Mouse (Mus musculus) CH12.LX (cell line): ENCODE data around the gene Gm44790. TPM values are rescaled to one million over a fixed set of nuclear protein-coding genes. Genes with fewer than 3 reads are reported as not detected.

Experiments used
- DNase-seq: peaks from one replicate; pipeline ENCODE4 v3.0.0-alpha.2; 2013; ENCODE audit errors: extremely low read depth
- H3K27ac ChIP-seq: 2 replicates; pipeline ENCODE4 v1.5.1; 2012; ENCODE audit warnings: low read depth, mild to moderate bottlenecking, control low read depth, moderate library complexity; ENCODE audit not compliant: insufficient read depth
- H3K27me3 ChIP-seq: replicated peaks from 2 replicates; pipeline ENCODE3; 2012; ENCODE audit warnings: inconsistent platforms
- H3K36me3 ChIP-seq, 2 experiments: replicated peaks in 1 of 2; 2 replicates each; pipeline versions ENCODE3 to v1.6.1; 2012; ENCODE audit warnings: inconsistent platforms in 1 of 2, low read length in 1 of 2, mild to moderate bottlenecking in 1 of 2, mixed read lengths in 1 of 2, moderate library complexity in 1 of 2; ENCODE audit not compliant: control insufficient read depth in 1 of 2, insufficient read depth in 1 of 2
- H3K4me1 ChIP-seq, 2 experiments: 2 replicates each; pipeline ENCODE4 v1.6.1; 2012; ENCODE audit warnings: inconsistent platforms in 1 of 2, moderate library complexity in 1 of 2; ENCODE audit not compliant: insufficient read depth in 2 of 2, control insufficient read depth in 1 of 2
- H3K4me2 ChIP-seq: 2 replicates; pipeline ENCODE4 v1.6.1; 2012; ENCODE audit warnings: low read depth, mild to moderate bottlenecking, control low read depth; ENCODE audit not compliant: poor library complexity, insufficient read depth, severe bottlenecking
- H3K4me3 ChIP-seq, 3 experiments: fragments of 150-350 bp in 1 of 3; sonication (generic) in 1 of 3; replicated peaks in 1 of 3; 2 replicates each; pipeline versions ENCODE3 to v1.5.1; 2011 to 2012; ENCODE audit warnings: low read depth in 2 of 3, low read length in 2 of 3, mild to moderate bottlenecking in 2 of 3, moderate library complexity in 2 of 3, control low read depth in 1 of 3, improper control_type of control experiment in 1 of 3, inconsistent platforms in 1 of 3, mixed read lengths in 1 of 3; ENCODE audit not compliant: poor library complexity in 1 of 3
- H3K79me2 ChIP-seq: replicated peaks from 2 replicates; pipeline ENCODE4 v1.6.1; 2012; ENCODE audit warnings: mild to moderate bottlenecking, moderate library complexity; ENCODE audit not compliant: control insufficient read depth, poor library complexity, insufficient read depth, severe bottlenecking; ENCODE audit errors: extremely low read depth
- H3K9ac ChIP-seq: 2 replicates; pipeline ENCODE4 v1.6.1; 2012; ENCODE audit warnings: low read depth, mild to moderate bottlenecking, control low read depth, moderate library complexity; ENCODE audit not compliant: insufficient read depth
- H3K9me3 ChIP-seq: replicated peaks from 2 replicates; pipeline ENCODE3; 2012; ENCODE audit warnings: low read length, inconsistent platforms, mixed read lengths
- CHD1 ChIP-seq: IDR thresholded peaks from 2 replicates; pipeline ENCODE4 v1.6.1; 2012; ENCODE audit warnings: low read depth, low read length, improper control_type of control experiment, inconsistent platforms
- CHD2 ChIP-seq: IDR thresholded peaks from 2 replicates; pipeline ENCODE4 v1.6.1; 2011; ENCODE audit warnings: low read length, improper control_type of control experiment
- CTCF ChIP-seq, 2 experiments: IDR thresholded peaks in 1 of 2; conservative IDR thresholded peaks in 1 of 2; 2 replicates each; pipeline ENCODE4 v1.5.1; 2011 to 2012; ENCODE audit warnings: low read depth in 2 of 2, low read length in 2 of 2, improper control_type of control experiment in 1 of 2, inconsistent platforms in 1 of 2, mild to moderate bottlenecking in 1 of 2, moderate library complexity in 1 of 2
- E2F4 ChIP-seq: IDR thresholded peaks from 2 replicates; pipeline ENCODE4 v1.6.1; 2011; ENCODE audit warnings: low read depth, low read length, improper control_type of control experiment; ENCODE audit not compliant: insufficient replicate concordance
- ELF1 ChIP-seq: IDR thresholded peaks from 2 replicates; pipeline ENCODE4 v1.6.1; 2014; ENCODE audit warnings: low read depth, mild to moderate bottlenecking, inconsistent platforms, low read length, improper control_type of control experiment
- EP300 ChIP-seq: IDR thresholded peaks from 2 replicates; pipeline ENCODE4 v1.6.1; 2011; ENCODE audit warnings: low read length, improper control_type of control experiment
- ETS1 ChIP-seq: conservative IDR thresholded peaks from 2 replicates; pipeline ENCODE4 v1.6.1; 2012; ENCODE audit warnings: low read depth, mild to moderate bottlenecking, inconsistent platforms, low read length, improper control_type of control experiment, moderate library complexity
- IRF4 ChIP-seq: IDR thresholded peaks from 2 replicates; pipeline ENCODE4 v1.6.1; 2014; ENCODE audit warnings: low read depth, mild to moderate bottlenecking, inconsistent platforms, low read length, improper control_type of control experiment
- JUND ChIP-seq: conservative IDR thresholded peaks from 2 replicates; pipeline ENCODE4 v1.6.1; 2011; ENCODE audit warnings: low read depth, low read length, improper control_type of control experiment
- KAT2A ChIP-seq: IDR thresholded peaks from 2 replicates; pipeline ENCODE4 v1.6.1; 2012; ENCODE audit warnings: low read length, improper control_type of control experiment, inconsistent platforms; ENCODE audit not compliant: insufficient replicate concordance
- MAFK ChIP-seq: IDR thresholded peaks from 2 replicates; pipeline ENCODE4 v1.6.1; 2011; ENCODE audit warnings: low read length, improper control_type of control experiment; ENCODE audit not compliant: insufficient replicate concordance
- MAX ChIP-seq: IDR thresholded peaks from 2 replicates; pipeline ENCODE4 v1.6.1; 2011; ENCODE audit warnings: low read length, improper control_type of control experiment
- MAZ ChIP-seq: IDR thresholded peaks from 2 replicates; pipeline ENCODE4 v1.6.1; 2012; ENCODE audit warnings: low read depth, mild to moderate bottlenecking, inconsistent platforms, low read length, improper control_type of control experiment, moderate library complexity
- MXI1 ChIP-seq: IDR thresholded peaks from 2 replicates; pipeline ENCODE4 v1.6.1; 2011; ENCODE audit warnings: mild to moderate bottlenecking, low read depth, low read length, improper control_type of control experiment
- NELFE ChIP-seq: IDR thresholded peaks from 2 replicates; pipeline ENCODE4 v1.6.1; 2011; ENCODE audit warnings: low read depth, low read length, improper control_type of control experiment
- NRF1 ChIP-seq: IDR thresholded peaks from 2 replicates; pipeline ENCODE4 v1.6.1; 2014; ENCODE audit warnings: low read depth, mild to moderate bottlenecking, inconsistent platforms, low read length, improper control_type of control experiment, moderate library complexity
- PAX5 ChIP-seq: IDR thresholded peaks from 2 replicates; pipeline ENCODE4 v1.6.1; 2012; ENCODE audit warnings: low read length, inconsistent platforms, mixed read lengths
- RCOR1 ChIP-seq: conservative IDR thresholded peaks from 2 replicates; pipeline ENCODE4 v1.6.1; 2012; ENCODE audit warnings: low read depth, mild to moderate bottlenecking, inconsistent platforms, low read length, improper control_type of control experiment
- UBTF ChIP-seq: IDR thresholded peaks from 2 replicates; pipeline ENCODE4 v1.6.1; 2012; ENCODE audit warnings: low read depth, mild to moderate bottlenecking, inconsistent platforms, low read length, improper control_type of control experiment, moderate library complexity
- USF1 ChIP-seq: IDR thresholded peaks from 2 replicates; pipeline ENCODE4 v1.6.1; 2014; ENCODE audit warnings: low read depth, mild to moderate bottlenecking, inconsistent platforms, low read length, improper control_type of control experiment
- ZC3H11A ChIP-seq: IDR thresholded peaks from 2 replicates; pipeline ENCODE4 v1.6.1; 2012; ENCODE audit warnings: low read depth, mild to moderate bottlenecking, inconsistent platforms, low read length, improper control_type of control experiment
- ZMIZ1 ChIP-seq: IDR thresholded peaks from 2 replicates; pipeline ENCODE4 v1.6.1; 2012; ENCODE audit warnings: low read depth, mild to moderate bottlenecking, inconsistent platforms, low read length, improper control_type of control experiment
- dilution Hi-C: fragments of 300-500 bp; cut with MboI; formaldehyde crosslinking; loops from 2 replicates; pipeline ENCODE4 v1.14.3; 2020; ENCODE audit warnings: low sequenced_read_pairs; ENCODE audit not compliant: extremely low pct_unique_long_range_greater_than_20kb, extremely low pct_ligation_motif_present
- in situ Hi-C: fragments of 300-500 bp; cut with MboI; formaldehyde crosslinking; loops from 3 replicates; pipeline ENCODE4 v1.14.3; 2019; ENCODE audit warnings: low sequenced_read_pairs, low pct_ligation_motif_present, low pct_unique_long_range_greater_than_20kb, mixed read lengths
- polyA plus RNA-seq: library from polyadenylated mRNA; unstranded; fragments of >175 nt; gene quantifications from 2 replicates; pipeline ENCODE4 v1.2.1, GENCODE M21; 2012; ENCODE audit warnings: low read depth; ENCODE audit not compliant: insufficient read length
- total RNA-seq, 2 experiments: library from RNA; depleted of rRNA; stranded (reverse); fragments of 300-350 nt in 1 of 2; fragments of >200 nt in 1 of 2; gene quantifications; 2 replicates each; pipeline ENCODE4 v1.2.3; 2012 to 2014

The Gm44790 gene
- total and polyA plus RNA-seq, 3 experiments = not detected

- H3K9ac ChIP-seq = no peak overlapping the region
- dilution Hi-C loops (no loop called here), in situ Hi-C loops (no loop called here)
- DNase-seq = peak; percentile 51
- H3K36me3 ChIP-seq = peaks cover 49 to 81% of the 10 kb centered on the region in 2 experiments
- H3K9me3 ChIP-seq = no peaks in the 10 kb centered on the region
- no peak for TF ChIP-seq MAFK
- peak; percentile 33 to 76; a peak in 3 of 4 replicates for TF ChIP-seq CTCF (conservative IDR thresholded peaks at IDR 0.05 in 1 of 2, IDR thresholded peaks at IDR 0.05 in 1 of 2; ENCODE audit: low read depth in 2 of 2, low read length in 2 of 2)
- no peaks in the 10 kb centered on the region for H3K4me1 ChIP-seq
- H3K27ac ChIP-seq = no peak overlapping the region
- H3K4me2 ChIP-seq = no peak overlapping the region
- H3K4me3 ChIP-seq = no peak overlapping the region
- no peaks in the 10 kb centered on the region for H3K79me2 ChIP-seq
- no peaks in the 10 kb centered on the region for H3K27me3 ChIP-seq
Measured at GRCm38 (mm10) chr6:86420491-86420890, 6.0 kb upstream of the Gm44790 start.

- Histone ChIP-seq H3K9ac (no peak overlapping the region), H3K27ac (no peak overlapping the region), H3K4me3 (no peak overlapping the region), H3K4me1 (no peaks in the 10 kb centered on the region), H3K9me3 (no peaks in the 10 kb centered on the region), H3K36me3 (peaks cover 31 to 77% of the 10 kb centered on the region in 2 experiments), H3K4me2 (no peak overlapping the region), H3K27me3 (no peaks in the 10 kb centered on the region), H3K79me2 (no peaks in the 10 kb centered on the region)
- in situ Hi-C loops = loop anchor here (10.0 kb wide), 1 partner anchor 243 kb away; no protein-coding TSS in a partner anchor
- no peak for TF ChIP-seq ETS1
- TF ChIP-seq JUND = no peak
- no peak for TF ChIP-seq EP300
- no peak for TF ChIP-seq MAX
- no peak for TF ChIP-seq IRF4
- TF ChIP-seq MXI1 = no peak
- TF ChIP-seq USF1 = no peak
- no peak for TF ChIP-seq RCOR1
- TF ChIP-seq KAT2A = no peak
- no peak for TF ChIP-seq E2F4
- TF ChIP-seq ELF1 = no peak
- TF ChIP-seq CHD2 = no peak
- no peak for TF ChIP-seq ZMIZ1
- TF ChIP-seq NELFE = no peak
- no peak for TF ChIP-seq MAZ
- TF ChIP-seq ZC3H11A = no peak
- no peak for TF ChIP-seq CHD1
- TF ChIP-seq PAX5 = no peak
- TF ChIP-seq UBTF = no peak
- no peak for TF ChIP-seq NRF1
- DNase-seq = no peak
- dilution Hi-C loops = no loop called here
Measured at GRCm38 (mm10) chr6:86431531-86431930, 5.1 kb downstream of the Gm44790 start.
